Mouse (Mus musculus): ENCODE data around the gene Tsen54.

Tsen54 gene

DNA sequence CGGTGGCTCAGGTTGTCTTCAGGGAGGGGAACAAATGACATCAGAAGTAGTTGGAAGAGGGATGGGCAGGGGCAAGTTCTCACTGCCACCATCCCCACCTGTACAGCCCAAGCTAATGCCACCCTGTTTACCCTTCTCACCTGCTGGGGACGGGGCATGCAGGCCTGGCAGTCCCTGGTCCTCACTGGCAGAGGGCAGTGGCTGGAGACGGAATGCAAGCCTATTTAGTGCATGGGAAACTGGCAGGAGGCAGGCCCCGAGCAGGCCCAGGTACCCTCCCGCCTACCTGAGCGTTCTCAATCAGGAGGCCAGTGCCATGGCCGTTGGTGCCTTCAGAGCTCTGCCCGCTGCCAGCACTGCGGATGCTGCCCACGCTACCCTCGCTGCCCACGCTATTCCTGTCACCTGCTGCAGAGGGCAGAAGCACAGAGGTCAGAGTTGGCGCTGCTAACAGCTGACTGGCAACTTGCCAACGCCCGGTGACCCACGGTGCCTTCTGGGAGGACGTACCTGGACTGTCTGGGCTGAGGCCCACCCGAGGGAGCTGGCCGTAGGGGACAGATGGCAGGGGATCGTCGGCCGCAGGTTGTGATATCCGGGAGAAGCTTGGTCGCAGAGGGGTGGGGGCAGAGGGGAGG lies 11.3 kb upstream of the Tsen54 start:
- DNase-seq (ENCODE audit: low spot score) = no peak

DNA sequence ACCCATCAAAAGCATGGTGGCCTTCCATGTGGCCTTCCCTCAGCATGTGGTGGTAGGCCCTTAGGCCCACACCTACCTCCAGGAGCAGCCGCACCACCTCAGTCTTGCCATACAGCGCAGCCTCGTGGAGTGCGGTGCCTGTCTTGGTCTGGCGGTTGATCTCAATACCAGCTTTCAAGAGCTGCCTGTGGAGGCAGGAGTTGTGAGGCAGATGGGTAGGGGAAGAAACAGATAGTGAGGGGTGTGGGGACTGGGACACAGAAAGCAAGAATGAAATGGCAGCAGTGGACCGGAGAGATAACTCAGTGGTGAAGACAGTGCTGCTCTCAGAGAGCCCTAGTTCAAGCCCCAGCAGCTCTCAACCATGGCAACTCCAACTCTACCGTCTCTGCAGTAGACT lies 9.5 kb upstream of the Tsen54 start:
- DNase-seq (ENCODE audit: low spot score) = no peak

DNA sequence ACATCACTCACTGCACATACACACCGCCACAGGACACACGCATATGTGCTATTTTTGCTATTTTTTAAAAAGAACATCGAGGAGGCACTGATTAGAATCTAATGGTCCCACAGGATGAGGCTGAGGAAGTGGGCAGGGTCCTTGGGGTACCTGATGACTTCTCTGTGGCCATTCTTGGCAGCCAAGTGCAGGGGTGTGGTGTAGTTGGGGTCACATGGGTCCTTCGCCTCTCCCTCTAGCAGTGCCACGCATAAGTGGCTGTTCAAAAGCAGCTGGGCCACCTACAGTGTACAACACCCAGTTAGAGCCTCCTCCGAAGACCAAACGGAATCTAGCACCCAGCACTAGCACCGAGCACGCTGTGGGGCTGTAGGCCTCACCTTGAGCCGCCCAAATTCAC lies 8.4 kb upstream of the Tsen54 start:
- DNase-seq (ENCODE audit: low spot score) = no peak

DNA sequence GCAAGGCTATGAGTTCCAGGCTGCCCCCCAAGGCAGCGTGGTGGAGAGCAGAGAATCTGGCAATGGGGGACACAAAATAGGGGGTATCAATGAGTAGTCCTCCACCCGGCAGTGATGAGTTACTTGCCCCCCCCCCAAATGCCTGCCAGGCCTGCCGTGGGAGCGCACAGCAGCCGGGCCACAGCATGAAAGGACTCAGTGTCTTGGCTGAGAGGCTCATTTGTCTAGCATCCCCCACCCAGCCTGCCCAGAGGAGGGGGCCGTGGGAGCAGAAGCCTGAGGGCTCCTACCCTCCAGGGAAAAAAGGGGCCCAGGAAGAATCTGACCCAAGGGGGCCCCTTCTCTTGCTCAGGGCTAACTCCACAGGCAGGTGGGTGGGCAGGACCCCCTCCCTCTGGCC lies 7.2 kb upstream of the Tsen54 start:
- DNase-seq (ENCODE audit: low spot score) = peak; percentile 21

DNA sequence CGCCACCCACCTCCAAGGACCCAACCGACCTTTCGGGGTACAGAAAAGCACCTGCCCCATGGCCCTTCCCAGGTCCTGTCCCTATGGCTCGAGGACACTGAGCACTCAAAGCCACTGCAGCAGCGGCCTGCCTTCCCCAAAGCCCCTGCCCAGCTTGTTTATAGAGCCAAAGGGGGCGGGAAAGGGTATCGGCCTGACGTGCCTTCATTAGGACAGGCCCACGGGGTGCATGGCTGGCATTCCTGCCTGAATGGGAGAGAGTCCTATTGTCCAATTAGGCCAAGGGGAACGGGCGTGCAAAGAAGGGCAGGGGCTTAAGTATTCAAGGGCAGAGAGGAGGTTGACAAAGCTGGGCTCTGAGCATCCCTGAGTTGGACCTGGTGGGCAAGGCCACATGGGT lies 6.6 kb upstream of the Tsen54 start:
- peak; percentile 61 for DNase-seq (ENCODE audit: low spot score)

DNA sequence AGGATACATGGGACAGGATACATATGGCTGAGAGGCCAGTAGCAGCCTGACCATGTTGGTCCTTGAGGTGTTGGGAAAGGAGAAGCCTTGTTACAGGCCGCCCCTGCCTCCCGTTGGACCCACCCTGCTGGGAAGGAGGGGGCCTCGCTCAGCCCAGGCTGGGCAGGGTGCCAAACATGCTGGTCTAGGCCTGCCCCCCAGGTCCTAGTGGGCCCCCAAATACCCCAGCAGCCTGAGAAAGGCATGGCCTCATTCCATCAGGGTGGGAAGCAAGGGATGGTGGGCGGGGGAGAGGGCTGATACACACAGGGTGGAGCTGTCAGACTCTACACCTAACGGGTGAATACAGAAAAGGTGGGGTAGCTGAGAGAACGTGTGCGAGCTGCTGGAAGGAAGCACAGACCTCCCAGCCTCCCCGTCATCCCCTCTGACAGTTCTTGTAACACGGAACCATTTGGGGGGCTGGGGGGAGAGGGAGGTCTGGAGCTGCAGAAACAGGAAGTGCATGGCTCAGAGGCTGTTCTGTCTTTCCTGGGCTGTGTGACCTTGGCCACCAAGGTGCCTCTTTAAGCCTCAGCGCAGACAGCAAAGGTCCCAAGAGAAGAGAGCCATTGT lies 5.7 kb upstream of the Tsen54 start:
- DNase-seq (ENCODE audit: low spot score) = no peak

DNA sequence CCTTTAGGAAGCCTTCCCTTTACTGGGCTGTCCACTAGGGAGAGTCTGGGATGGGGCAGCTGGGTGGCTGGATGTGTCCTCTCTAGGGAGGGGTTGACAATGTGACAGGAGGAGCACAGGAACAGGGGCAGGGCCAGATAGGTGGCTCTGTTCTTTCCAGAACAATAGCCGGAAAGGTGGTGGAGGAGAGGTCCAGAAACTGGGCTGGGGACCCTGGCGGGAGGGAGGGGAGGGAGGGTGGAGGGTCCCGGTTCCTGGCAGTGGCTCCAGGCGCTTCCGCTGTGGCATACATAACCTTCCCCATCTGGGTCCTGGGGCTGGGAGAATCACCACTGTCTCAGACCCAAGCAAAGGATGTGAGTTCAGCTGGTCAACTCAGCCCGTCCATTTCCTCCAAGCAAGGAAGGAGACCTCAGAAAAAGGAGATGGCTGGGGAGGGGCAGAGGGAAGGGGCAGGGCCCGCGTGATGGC lies 5.2 kb upstream of the Tsen54 start:
- DNase-seq (ENCODE audit: low spot score) = no peak

DNA sequence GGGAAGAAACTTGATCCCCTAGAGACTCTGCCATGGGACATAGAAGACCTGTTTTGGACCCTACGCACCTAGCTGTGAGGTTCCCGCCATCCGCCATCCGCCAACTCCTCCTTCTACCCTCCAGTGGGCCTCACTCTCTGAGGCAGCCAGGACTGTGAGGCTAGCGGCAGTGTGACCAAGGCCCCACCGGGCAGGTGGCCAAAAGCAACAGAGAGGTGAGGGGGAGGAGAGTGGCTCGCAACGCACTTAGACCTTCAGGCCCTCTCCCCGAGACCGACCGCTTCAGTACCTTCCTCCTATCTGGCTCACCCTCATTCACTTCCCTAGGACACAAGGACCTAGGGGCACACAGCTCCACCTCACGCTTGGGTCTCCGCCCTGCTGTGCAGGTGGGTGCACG lies 4.1 kb upstream of the Tsen54 start:
- DNase-seq (ENCODE audit: low spot score) = no peak

DNA sequence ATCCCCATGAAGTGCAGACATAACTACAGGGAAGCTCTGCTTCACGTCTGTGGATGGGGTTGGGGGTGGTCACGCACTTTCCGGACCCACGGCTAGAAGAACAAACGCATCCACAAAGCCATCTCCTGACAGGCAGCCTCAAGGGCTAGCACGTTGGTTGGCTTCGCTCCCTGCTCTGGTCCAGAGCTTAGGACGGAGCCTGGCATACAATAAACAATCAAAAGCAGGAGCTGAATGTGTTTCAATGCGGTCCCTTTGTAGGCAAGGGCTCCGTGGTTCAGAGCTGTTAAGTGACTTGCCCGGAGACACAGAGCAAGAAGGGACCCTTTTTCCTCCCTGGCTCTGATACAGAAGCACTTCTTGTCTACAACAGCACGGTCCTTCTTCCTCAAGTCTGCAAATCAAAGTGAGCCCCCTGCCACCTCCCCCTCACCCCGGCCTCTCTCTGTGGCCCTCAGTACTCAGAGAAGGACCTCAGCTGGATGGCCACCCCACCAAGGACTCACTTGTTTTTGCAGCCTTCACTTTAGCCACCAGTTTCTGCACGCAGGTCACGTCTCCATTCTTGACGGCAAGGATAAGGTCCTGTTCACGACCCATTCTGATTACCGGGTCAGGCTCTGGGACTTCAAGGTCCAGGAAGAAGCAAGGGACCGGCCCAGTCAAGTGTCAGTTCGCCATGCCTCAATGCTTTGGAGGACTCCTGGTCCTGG lies 3.0 kb upstream of the Tsen54 start:
- DNase-seq (ENCODE audit: low spot score) = no peak

DNA sequence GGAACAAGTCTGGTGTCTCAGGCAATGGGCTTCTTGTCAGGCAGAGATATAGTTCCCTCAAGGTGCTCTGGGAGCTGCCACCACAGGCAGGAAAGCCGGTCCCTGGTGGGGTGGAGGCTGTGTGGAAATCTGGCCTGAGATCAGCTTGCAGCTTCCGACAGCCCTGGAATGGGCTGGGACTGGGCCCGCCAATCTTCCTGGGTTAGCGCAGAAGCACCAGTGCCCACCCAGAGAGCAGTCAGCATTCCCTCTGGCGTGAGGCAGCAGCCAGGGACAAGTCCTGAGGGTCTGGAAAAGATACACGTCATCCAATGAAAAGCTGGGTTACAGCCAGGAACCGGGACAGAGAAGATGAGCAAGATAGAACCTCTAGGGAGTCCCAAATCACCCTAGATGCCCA lies 2.4 kb upstream of the Tsen54 start:
- no peak for DNase-seq (ENCODE audit: low spot score)

DNA sequence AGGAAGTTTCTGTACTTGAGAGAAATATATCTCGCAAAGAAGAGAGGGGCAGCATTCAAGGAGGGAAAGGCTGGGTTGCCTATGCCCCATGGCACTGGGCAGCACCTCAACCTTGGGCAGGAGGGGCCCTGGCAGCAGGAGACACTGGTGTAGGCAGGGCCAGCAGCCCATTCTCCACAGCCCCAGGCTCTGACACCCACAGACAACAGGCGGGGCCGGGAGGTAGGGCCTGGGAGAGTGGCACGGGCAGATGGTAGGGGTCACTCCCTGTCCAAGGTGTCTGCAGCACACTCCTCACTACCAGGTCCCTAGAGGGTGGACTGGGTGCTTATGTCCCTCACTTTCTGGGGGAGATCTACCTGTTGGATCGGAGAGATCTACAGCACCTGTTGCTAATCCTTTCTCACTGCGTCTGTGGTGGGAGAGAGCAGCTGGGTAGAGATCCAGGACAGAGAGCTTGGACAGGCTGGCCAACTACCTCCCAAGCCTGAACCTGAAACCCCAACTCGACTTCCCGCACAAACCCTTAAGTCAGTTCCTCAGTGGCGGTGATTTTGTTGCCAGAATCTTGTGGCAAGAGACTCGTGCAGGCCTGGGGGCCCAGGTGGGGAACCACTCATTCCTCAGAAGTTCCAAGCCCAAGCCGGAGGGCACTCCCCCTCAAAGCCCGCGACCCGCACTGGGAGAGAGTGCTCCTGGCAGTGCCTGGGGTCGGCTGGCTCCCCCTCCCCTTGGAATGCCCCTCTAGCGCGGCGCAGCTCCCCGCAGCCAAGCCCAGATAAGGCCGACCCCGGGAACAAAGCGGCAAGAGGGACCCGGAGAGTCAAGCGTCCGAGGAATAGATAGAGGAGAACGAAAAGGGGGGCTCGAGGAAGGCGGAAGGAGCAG lies 1.7 kb upstream of the Tsen54 start:
- peak; percentile 54 for DNase-seq (ENCODE audit: low spot score)

DNA sequence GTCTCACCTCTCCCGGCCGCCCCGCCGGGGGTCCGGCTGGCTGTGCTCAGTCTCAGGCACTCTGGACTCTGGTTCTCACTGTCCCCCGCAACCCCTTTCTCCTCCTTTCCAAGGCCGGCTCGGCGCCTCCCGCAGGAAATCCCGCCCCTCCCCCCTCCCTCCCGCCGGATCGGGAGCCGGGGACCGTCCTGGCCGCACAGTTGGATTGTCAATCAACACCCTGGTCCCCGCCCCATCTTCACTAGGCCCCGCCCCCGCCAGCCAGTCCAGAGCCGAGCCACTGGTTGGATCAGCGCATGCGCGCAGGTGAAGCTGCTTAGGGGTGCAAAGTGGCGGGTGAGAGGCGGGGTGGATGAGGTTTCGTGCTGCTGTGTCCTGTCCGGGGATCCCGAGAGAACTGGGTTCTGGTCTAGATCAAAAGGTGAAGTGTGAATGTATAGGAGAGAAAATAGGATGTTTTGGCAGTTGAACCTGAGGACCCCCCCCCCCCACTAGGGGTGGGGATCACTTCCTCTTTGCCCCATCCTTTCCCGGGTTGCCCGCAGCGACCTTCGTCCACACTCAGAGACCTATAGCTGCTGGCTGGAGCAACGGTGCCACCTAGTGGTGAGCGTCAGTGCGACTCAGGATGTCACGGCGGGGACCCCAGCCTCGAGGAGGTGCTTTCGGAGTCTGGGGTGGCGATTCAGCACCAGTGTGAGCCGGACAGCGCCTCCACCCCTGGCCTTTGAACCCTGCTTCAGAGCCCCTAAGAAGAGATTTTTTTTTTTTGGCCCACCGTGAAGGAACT lies 822 bp upstream of the Tsen54 start, which contains the start of gene Caskin2:
TSS of gene Caskin2 (minus strand) at position 133 of the 790 bp plus-strand sequence.
- DNase-seq (ENCODE audit: low spot score) = peak; percentile 97

DNA sequence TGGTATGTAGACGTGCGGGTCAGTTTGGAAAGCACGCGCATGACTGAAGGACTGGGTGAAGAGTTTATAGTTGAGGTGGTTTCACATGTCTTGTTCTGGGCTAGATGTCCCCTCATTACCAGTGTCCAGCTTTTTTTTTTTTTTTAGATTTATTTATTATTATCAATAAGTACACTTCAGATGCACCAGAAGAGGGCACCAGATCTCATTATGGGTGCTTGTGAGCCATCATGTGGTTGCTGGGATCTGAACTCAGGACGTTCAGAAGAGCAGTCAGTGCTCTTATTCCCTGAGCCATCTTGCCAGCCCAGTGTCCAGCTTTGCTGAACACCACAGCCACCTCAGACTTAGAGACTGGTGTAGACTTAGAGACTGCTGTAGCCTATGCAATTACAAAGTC lies 2.8 kb downstream of the Tsen54 start:
- DNase-seq (ENCODE audit: low spot score) = no peak

DNA sequence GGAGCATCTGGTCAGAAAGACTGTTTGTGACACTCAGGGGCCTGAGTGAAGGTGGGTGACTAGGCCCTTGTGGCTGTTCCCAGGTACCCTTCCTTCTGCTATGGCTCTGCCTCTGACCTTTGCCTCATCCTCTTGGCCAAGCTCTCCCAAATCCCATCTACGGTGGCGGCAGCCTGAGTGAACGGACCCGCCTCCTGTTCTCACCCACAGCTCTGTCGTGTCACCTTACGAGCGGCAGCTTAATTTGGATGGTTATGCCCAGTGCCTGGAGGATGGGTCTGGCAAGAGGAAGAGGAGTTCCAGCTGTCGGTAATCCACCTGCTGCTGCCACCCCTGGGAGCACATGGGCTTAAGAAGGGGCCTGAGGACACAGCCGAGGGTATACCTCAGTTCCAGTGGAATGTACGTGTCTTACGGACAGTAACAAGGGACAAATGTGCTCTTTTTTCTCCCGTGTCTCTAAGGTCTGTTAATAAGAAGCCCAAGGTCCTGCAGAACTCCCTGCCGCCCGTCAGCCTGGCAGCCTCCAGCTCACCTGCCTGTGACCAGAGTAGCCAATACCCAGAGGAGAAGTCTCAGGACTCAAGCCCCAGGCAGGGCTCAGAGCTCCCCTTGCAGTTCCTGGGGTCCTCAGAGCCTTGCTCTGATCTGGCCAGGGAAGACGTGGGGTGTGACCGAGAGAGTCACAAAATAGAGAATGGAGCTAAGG lies 5.5 kb downstream of the Tsen54 start:
- DNase-seq (ENCODE audit: low spot score) = no peak

DNA sequence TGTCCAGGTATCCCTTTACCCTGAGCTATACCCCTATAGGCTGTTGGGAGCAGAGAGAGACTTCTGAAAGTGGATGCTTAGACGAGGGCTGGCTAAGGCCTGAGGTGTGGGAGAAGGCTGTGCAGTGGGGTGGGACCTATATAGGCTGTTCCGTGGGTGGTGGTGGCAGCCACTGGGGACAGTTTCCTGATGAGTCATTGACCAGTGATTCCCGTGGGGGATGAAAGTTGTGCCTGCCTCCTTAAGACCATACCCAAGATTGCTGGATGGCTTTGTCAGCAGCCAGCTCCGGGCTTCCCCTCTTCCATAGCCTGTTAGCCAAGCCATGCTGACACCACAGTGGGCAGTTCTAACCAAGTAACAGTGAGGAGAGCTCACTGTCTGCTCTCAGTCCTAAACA lies 6.5 kb downstream of the Tsen54 start:
- no peak for DNase-seq (ENCODE audit: low spot score)

DNA sequence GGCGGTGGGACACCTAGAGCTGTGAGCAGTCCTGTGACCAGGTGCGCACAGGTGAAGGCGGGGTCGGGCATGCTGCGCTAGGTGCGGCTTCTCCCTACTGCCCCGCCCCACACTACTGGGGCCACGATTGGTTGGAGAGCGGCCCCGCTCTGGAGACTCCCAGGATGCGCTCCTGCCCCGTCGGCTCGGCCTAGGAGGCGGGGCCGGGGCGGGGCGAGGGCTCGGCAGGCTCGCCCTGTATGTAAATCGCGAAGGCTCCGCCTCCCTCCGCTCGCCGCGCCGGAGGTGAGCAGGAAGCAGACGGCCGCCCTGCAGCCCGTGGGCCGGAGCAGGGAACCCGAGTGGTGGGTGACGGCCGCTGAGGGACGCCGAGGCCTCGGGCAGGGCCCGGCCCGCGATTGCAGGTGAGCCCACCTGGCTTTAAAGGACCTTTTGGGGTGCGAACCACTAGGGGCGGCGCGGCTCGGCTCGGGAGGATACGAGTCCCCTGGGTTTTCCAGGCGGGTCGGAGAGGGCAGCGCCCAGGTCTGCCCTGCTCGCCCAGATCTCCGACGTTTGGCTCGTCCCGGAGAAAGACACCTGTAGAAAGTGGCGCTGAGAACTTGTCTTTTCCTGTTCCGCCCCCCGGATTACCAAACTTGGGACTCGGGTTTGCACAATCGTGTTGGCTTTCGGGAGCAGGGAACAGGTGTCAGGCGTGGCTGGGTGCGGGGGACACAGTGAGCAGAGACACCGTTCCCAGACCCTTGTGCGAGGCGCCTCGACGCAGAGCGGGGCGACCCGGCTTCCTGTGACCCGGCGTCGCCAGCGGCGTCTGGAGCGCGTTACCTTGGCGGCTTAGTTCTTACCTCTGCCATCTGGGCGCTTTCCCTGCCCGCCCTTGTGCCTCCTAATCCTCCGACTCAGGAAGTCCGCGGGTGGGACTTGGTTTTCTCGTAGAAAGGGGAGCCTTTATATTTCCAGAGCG lies 9.5 kb downstream of the Tsen54 start, which contains the start of gene Llgl2:
TSS of gene Llgl2 (plus strand) at position 276 of the 967 bp plus-strand sequence.
- DNase-seq (ENCODE audit: low spot score) = peak; percentile 87

DNA sequence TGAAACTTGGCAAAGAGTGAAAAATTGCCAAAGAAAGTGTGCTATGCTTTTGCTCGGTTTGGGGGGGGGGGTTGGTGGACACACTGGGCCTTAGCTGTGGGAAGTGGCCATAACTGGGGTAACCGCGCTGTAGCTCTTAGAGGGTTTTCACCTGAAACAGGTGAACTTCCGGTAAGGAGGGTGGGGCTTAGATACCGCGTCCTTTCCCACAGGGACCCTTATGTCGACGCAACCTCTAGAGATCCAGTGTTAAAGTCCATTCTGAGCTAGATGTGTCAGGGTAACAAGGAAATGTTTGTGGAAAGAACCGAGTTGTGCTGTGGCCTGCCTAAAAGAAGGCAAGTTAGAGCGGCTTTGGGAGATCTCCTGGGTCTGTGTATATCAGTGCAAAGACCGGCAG lies 10.3 kb downstream of the Tsen54 start:
- no peak for DNase-seq (ENCODE audit: low spot score)

DNA sequence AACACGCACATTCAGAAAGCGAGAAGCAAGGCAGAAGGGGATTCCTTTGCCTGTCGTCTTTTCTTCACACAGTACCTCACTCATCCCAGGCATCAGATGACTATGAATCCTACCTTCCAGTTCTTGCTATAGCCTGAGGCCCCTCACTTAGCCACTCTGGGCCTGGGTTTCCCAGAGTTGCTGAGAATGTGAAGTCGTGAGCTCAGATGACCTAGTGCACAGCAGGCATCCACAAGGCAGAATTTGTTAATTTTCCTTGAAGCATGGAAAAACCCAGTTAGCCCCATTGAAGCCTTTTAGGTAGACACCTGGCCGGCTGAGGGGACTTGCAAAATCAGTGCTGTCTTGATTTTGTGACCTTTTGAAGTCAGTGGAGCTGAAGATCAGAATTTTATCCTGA lies 12.0 kb downstream of the Tsen54 start:
- no peak for DNase-seq (ENCODE audit: low spot score)

DNA sequence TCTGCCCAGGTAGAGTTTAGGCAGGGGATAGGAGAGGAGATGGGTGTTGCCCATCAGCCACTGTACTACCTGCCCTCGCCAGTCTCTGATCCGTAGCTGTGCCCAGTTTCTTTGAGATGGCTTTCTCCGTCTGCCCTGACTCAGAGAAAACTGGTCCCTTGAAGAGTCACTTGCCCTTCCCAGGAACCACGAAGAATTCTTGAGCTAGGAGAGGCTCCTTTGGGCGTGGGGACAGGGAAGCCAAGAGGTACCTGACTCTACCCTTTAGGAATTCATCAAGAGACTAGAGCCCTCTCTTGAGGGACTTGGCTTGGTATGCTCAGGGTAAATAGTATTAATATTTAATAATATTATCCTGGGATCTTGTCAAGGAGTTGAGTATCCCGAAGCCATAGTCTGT lies 13.1 kb downstream of the Tsen54 start:
- DNase-seq (ENCODE audit: low spot score) = no peak

DNA sequence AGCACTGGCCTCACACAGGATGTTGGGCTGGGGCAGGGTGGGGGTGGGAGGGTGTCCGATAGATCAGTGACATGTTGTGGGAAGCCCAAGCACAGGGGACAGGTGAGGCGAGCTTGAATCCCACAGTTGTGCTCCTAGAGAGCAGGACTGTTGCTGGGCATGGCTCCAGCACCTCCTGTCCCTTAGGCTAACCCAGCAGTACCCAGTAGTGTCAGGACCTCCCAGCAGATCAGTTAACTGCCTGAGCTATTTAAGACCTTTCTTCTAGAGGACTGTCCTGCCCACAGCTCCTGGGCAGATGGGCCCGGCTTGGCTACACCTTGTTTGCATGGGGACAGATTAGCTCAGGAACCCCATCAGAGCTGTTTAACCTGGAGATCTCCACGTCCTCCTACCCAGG lies 14.5 kb downstream of the Tsen54 start:
- no peak for DNase-seq (ENCODE audit: low spot score)
